Mouse (Mus musculus) olfactory bulb, adult 2 months (tissue): ENCODE measurements around the gene Gimap3.

Experiments used
- CTCF ChIP-seq: fragments of 200-500 bp; IDR thresholded peaks from 2 replicates; pipeline ENCODE4 v1.5.1; 2012; ENCODE audit warnings: low read depth, mild to moderate bottlenecking, low read length, moderate library complexity; ENCODE audit not compliant: insufficient read depth
- POLR2A ChIP-seq: fragments of 200-500 bp; IDR thresholded peaks from 2 replicates; pipeline ENCODE4 v1.6.1; 2012; ENCODE audit warnings: mild to moderate bottlenecking, low read depth, low read length, moderate library complexity; ENCODE audit not compliant: insufficient read depth

DNA sequence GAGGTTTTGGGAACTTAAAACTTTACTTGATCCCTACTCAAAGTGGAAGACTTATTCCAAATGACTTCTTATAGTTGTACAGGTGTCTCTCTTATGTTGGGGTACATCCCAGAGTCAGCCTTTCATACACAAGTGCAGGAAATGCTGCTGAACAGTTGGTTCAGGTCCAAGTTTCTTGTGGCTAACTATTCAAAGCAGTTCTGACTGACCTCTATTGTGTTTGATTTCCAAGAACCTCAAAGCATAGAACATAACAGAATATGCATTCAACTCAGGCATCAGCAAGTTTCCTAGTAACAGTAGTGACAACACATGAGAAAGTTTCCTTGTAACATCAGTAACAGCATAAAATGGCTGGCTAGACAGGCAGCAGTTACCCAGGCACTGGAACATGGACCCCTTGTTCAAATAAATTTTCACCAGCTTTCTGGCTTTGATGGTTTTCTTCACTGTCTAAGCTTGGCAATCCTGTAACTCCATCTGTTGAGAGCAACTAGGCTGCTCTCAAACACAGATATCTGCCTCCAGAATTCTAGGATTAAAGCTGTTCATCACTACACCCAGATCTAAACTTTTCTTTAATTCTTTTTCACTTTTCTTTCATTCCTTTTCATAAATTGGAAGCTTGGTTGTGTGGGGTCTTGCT is 32.9 kb upstream of the Gimap3 start:
- TF ChIP-seq CTCF (no peak), POLR2A (no peak)
